Mouse (Mus musculus): ENCODE results near the gene Prrg4.
"Not testable (repeated sequence)": the region's sequence is repeated elsewhere in the genome, so short reads cannot be mapped to it uniquely, and the experiment has no call there.

The Prrg4 gene

GRCm38 (mm10) chr2:104849276-104849990 lies at the start of gene Prrg4:
TSS of gene Prrg4 (minus strand) at chr2:104849876.
- peak; percentile 68 for DNase-seq

DNA sequence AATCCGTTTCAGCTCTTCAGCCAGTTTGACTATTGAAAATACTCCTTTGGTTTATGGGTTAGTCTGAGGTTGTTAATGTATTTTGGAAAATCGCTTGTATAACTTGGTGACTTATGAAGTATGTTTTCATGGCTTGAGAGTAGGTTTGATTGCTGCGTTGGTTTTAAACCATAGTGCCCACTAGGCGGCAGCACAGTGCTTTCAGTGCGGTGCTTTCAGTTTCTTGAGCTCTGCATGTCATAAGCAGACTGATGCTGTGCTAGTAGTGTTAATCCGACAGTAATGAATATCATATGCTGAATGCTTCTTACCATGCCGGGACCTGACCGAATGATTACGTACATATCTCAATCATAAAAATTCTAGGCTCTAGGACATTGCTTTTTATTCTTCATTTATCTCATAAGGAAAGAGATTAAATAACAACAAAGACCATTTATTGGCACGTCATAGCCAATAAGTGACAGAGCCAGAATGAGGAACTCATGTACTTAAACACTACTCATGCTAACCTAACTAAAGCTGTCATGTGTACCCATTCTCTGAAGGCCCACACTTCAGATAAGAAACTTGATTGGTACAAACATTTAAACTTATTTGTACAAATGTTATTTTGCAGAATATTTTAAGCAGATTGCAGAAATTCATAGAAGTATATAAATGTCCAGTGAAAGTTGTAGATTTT lies 38.3 kb upstream of the Prrg4 start:
- peak; percentile 83 for DNase-seq

- not testable (repeated sequence) for DNase-seq
Observed at GRCm38 (mm10) chr2:104887331-104887730, 37.7 kb upstream of the Prrg4 start.

DNA sequence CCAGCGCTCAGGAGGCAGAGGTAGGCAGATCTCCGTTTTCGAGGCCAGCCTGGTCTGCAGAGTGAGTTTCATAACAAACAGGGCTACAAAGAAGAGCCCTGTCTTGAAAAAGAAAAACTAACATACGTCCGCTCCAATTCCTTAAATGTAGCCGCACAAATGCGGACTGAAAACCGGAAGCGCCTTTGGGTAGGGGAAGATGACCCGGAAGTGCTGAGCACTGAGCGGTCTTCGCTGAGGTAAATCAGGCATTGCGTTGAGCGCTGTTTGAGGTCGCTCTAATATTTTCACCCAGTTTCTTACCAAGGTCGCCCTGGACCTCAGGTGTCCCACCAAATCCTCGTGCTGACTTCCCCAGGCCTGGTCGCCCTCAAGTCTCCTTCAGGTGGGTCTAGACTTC lies 36.4 kb upstream of the Prrg4 start:
- no peak for DNase-seq

GRCm38 (mm10) chr2:104878794-104879193 lies 29.1 kb upstream of the Prrg4 start:
- no peak for DNase-seq

- DNase-seq = no peak
Observed at GRCm38 (mm10) chr2:104869101-104869500, 19.4 kb upstream of the Prrg4 start.

DNA sequence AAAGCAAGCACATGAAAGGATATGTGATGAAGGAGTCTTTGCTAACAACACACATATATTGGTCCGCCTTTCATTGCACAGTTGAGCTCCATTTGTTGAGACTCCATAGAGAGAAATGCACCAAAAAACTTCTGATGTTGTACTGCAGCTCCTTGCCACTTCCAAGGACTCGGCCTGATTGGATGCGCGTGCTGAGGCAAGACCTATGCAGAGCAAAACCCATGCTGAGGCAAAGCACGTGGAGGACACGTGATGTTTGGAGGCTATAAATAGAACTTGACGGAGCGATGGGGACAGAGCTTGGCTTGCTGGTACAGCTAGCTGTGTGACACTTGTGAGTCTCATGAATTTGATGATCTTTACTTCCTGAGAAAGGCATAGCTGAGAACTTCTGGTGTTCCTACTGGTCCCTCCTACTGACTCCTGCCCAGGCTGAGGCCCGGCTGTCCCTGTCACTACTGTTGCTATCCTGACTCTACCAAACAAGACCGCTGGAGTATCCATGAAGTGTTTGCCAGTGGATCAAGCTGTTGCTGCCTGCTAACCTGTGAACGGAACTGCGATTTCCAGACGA lies 17.7 kb upstream of the Prrg4 start, which contains the start of gene Ccdc73:
TSS of gene Ccdc73 (plus strand) at position 524 of the 574 bp plus-strand sequence.
- DNase-seq = no peak

- DNase-seq = no peak
Observed at GRCm38 (mm10) chr2:104864176-104864860, 14.6 kb upstream of the Prrg4 start.

DNA sequence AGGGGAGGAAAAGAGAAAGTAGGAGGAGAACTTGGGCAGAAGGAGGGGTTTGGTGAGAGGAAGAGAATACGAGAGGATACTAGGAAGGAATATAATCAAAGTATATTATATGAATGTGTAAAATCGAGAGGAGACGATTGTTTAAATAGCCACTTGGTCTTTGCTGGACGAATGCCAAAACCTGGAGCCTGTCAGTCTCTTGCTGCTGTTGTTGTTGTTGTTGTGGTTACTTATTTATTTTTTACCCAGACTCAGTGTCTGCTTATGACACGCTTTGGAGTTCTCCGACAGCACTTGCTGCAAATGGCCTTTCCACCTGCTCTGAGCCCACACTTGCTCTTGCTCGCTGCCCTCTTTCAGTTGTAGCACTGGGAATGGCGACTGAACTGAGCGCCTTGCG lies 10.8 kb upstream of the Prrg4 start:
- no peak for DNase-seq

- DNase-seq = no peak
Observed at GRCm38 (mm10) chr2:104859060-104859459, 9.4 kb upstream of the Prrg4 start.

DNA sequence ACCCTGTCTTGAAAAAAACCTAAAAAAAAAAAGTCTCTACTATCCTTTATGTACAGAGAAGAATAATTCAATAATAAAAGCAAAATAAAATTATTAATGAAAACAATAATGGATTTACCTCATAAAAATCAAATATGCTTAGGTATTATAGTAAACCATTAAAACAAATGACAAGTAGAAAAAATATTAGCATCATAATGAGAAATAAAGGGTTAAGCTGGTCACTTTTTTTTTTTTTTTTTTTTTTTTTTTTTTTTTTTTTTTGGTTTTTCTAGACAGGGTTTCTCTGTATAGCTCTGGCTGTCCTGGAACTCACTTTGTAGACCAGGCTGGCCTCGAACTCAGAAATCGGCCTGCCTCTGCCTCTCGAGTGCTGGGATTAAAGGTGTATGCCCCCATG lies 8.4 kb upstream of the Prrg4 start:
- not testable (repeated sequence) for DNase-seq

DNA sequence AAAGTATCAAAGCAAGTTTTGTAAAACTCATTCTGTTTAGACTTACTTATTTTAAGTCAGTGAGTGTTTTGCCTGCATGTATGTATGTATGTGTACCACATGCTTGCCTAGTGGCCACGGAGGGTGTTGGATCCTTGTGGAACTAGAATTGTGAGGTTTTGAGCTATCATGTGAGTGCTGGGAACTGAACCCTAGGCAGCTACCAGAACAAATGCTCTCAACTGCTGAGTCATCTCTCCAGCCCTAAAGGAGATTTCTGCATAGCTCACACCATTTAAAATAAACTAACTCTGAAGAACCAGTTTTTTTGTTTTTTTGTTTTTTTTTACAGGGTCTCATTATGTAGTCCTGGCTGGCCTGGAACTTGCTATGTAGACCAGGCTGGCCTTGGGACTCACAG lies 6.5 kb upstream of the Prrg4 start:
- no peak for DNase-seq

- no peak for DNase-seq
Observed at GRCm38 (mm10) chr2:104855732-104856131, 6.1 kb upstream of the Prrg4 start.

- DNase-seq = no peak
Observed at GRCm38 (mm10) chr2:104854836-104855235, 5.2 kb upstream of the Prrg4 start.

- DNase-seq = no peak
Observed at GRCm38 (mm10) chr2:104852546-104852945, 2.9 kb upstream of the Prrg4 start.

DNA sequence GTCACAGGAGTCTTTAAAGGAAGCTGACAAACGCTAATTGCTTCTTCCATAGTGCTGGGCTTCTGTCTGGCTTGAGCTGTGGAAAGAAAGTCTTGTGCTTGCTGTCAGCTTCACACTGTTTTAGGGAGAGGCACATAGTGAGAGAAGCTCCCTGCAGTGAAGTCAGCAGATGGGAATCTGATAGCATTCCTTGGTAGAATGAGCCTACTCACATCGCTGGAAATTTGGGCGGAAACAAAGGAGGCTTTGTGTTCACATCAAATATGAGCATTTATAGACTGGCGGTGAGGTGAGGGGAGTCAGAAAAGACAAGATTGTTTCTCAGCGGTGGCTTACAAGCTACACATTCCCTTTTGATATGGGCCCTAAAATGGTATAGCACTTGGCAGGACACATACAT lies 2.0 kb upstream of the Prrg4 start:
- no peak for DNase-seq

DNA sequence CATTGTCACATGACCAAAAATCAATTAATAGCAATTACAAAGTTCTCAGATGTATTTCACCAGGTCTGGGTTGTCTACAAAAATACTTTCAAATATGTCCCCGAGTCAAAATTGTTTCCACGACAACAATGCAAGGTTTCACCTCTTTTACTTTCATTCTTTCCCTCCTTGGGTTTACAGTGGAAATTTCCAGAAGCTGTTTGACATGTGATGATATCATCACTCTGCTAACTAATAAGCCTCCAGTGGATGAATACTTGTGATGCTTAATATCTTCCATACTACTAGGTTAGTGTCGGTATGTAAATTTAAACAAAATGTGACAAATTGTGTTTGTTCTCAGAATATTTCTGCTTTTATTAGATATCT lies 299 bp upstream of the Prrg4 start:
- peak; percentile 3 for DNase-seq

GRCm38 (mm10) chr2:104848235-104849161 lies 1.2 kb downstream of the Prrg4 start:
- peak; percentile 6 for DNase-seq

GRCm38 (mm10) chr2:104847645-104848044 lies 2.0 kb downstream of the Prrg4 start:
- peak; percentile 22 for DNase-seq

DNA sequence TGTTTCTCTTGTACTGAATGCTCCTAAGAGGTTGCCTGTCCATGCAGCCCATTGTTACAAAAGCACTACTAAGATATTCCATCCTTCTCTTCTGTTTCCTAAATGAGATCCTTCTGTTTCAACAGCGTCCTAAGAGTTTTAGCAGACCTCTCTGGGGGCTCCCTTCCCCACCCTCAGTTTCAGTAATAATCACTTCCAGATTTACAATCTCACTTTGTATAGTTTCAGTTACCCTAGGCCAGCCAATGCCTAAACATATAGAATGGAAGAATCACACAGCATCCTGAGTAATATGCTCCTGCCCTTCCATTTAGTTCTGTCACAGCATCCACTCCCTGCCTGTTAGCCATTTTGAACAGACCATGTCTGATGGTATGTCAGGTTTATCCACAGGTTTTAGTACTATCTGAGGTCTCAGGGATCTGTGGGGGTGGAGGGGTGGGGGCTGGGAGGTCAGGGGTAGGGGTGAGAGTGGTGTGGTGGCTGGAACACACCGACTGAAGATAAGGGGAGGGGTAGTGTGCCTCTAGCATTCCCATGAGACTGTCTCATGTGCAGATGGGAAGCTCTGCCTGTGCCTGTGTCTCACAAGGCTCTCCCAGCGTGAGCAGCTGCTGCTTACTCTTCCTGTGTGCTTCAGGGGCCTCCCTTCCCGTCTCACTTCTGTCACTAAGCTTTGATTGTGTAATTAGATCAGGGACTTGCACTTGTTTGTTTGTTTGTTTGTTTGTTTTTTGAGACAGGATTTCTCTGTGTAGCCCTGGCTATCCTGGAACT lies 2.9 kb downstream of the Prrg4 start:
- no peak for DNase-seq

DNA sequence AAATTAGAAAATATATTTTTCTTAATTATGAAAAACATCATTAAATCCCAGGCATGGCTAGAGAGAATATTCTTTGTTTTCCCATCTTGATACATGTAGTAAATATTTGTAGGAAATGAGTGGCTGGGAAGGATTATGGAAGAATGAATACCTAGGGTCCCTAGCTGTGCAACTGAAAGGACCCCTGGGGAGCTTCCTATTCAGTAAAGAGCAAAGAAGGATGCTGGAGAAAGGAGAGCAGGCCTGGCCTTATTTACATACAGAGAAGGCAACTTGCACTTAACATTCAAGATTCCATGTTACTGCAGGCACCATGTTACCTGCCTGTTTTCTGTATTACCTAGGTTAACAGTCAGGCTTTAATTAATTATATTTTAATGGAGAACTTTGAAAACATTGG lies 7.1 kb downstream of the Prrg4 start:
- no peak for DNase-seq

- no peak for DNase-seq
Observed at GRCm38 (mm10) chr2:104841736-104842135, 7.9 kb downstream of the Prrg4 start.

Measured in lung, postnatal 36 days (tissue).